Mouse (Mus musculus) forebrain, embryonic 14.5 days (tissue): ENCODE results near the gene Tulp4. TPM values are rescaled to one million over a fixed set of nuclear protein-coding genes. Genes with fewer than 3 reads are reported as not detected.
A peak's percentile ranks its signal among the peaks of the same experiment; 100 is the strongest.

Experiments
- ATAC-seq: fragments of 200-750 bp; cut with Nextera tagmentation; 2 replicates; pipeline ENCODE4 v1.8.0; 2017; ENCODE audit warnings: mild to moderate bottlenecking, moderate library complexity
- DNase-seq: peaks from one replicate; pipeline ENCODE4 v3.0.0-alpha.2; 2015; ENCODE audit warnings: low spot score
- H3K27ac ChIP-seq: fragments of 300-500 bp; sonication (generic); 2 replicates; pipeline ENCODE4 v1.5.1; 2014; ENCODE audit warnings: low read depth, mild to moderate bottlenecking, control low read depth, low read length, moderate library complexity
- H3K27me3 ChIP-seq: fragments of 300-500 bp; sonication (generic); replicated peaks from 2 replicates; pipeline ENCODE4 v1.6.1; 2014; ENCODE audit warnings: low read length, control low read depth, mixed read lengths; ENCODE audit not compliant: control insufficient read depth, insufficient read depth
- H3K36me3 ChIP-seq: fragments of 300-500 bp; sonication (generic); 2 replicates; pipeline ENCODE4 v1.6.1; 2014; ENCODE audit warnings: low read length, control low read depth; ENCODE audit not compliant: control insufficient read depth, insufficient read depth
- H3K4me1 ChIP-seq: fragments of 300-500 bp; sonication (generic); 2 replicates; pipeline ENCODE4 v1.6.1; 2014; ENCODE audit warnings: antibody characterized with exemption, low read length, control low read depth; ENCODE audit not compliant: control insufficient read depth, insufficient read depth
- H3K4me2 ChIP-seq: fragments of 300-500 bp; sonication (generic); 2 replicates; pipeline ENCODE4 v1.6.1; 2014; ENCODE audit warnings: mild to moderate bottlenecking, control low read depth, low read length
- H3K4me3 ChIP-seq: fragments of 300-500 bp; sonication (generic); 2 replicates; pipeline ENCODE4 v1.5.1; 2014; ENCODE audit warnings: low read depth, low read length, control low read depth
- H3K9ac ChIP-seq: fragments of 300-500 bp; sonication (generic); 2 replicates; pipeline ENCODE4 v1.6.1; 2014; ENCODE audit warnings: mild to moderate bottlenecking, low read length, control low read depth, moderate library complexity
- H3K9me3 ChIP-seq: fragments of 300-500 bp; sonication (generic); replicated peaks from 2 replicates; pipeline ENCODE4 v1.6.1; 2016; ENCODE audit warnings: low read length, control low read depth, mixed read lengths; ENCODE audit not compliant: control insufficient read depth
- WGBS: fragments of 180-500 bp; shearing (Covaris S2); extraction: QIAGEN DNeasy Blood & Tissue Kit; methylation state at CpG from one replicate; pipeline ENCODE4 v1.1.7; 2014; 5-methylcytosine and 5-hydroxymethylcytosine counted together
- polyA plus RNA-seq: library from polyadenylated mRNA; unstranded; fragments of >200 nt; fragmentation: Nextera tagmentation; extraction: Ambion mirVana; gene quantifications from 2 replicates; pipeline ENCODE4 v1.2.1, GENCODE M21; 2014

Gene Tulp4
- polyA plus RNA-seq, 1 experiment from 2014 or later = 133 TPM

- no peak for DNase-seq
- Histone ChIP-seq H3K36me3 (0 out of 2 replicates have a peak, but pooled peaks cover 17% of the 10 kb centered on the region), H3K27me3 (no peaks in the 10 kb centered on the region), H3K4me2 (no peak overlapping the region), H3K27ac (no peak overlapping the region), H3K9ac (no peak overlapping the region), H3K9me3 (no peaks in the 10 kb centered on the region), H3K4me1 (peaks cover 10% of the 10 kb centered on the region), H3K4me3 (no peak overlapping the region)
- 89% methylated on average over 6 of the region's 6 CpGs for WGBS
- ATAC-seq = no peak
Observed at GRCm38 (mm10) chr17:6113653-6114052, 7.4 kb downstream of the Tulp4 start.

- H3K4me1 ChIP-seq = no peaks in the 10 kb centered on the region
- DNase-seq = no peak
Observed at GRCm38 (mm10) chr17:6115085-6115484, 8.8 kb downstream of the Tulp4 start.

GRCm38 (mm10) chr17:6117148-6117725 is 11.0 kb downstream of the Tulp4 start:
- no peaks in the 10 kb centered on the region for H3K4me1 ChIP-seq
- ATAC-seq (no peak), DNase-seq (no peak)
- H3K27me3 ChIP-seq = no peaks in the 10 kb centered on the region
- H3K4me3 ChIP-seq = no peak overlapping the region
- no peak overlapping the region for H3K4me2 ChIP-seq
- no peak overlapping the region for H3K9ac ChIP-seq
- no peaks in the 10 kb centered on the region for H3K9me3 ChIP-seq
- no peak overlapping the region for H3K27ac ChIP-seq
- peaks cover 15% of the 10 kb centered on the region for H3K36me3 ChIP-seq
- 81% methylated on average over 4 of the region's 4 CpGs for WGBS

More at GRCm38 (mm10) chr17:6115085-6115484, 8.8 kb downstream of the Tulp4 start:
- no peak overlapping the region for H3K9ac ChIP-seq
- 95% methylated on average over 9 of the region's 9 CpGs for WGBS
- ATAC-seq = no peak
- 0 out of 2 replicates have a peak, but pooled peaks cover 10% of the 10 kb centered on the region for H3K36me3 ChIP-seq
- no peaks in the 10 kb centered on the region for H3K9me3 ChIP-seq
- H3K4me2 ChIP-seq = no peak overlapping the region
- no peak overlapping the region for H3K4me3 ChIP-seq
- H3K27ac ChIP-seq = no peak overlapping the region
- no peaks in the 10 kb centered on the region for H3K27me3 ChIP-seq

- H3K27ac ChIP-seq = no peak overlapping the region
- no peak for ATAC-seq
- no peaks in the 10 kb centered on the region for H3K9me3 ChIP-seq
- H3K27me3 ChIP-seq = no peaks in the 10 kb centered on the region
- H3K9ac ChIP-seq = no peak overlapping the region
- H3K4me1 ChIP-seq = no peaks in the 10 kb centered on the region
- WGBS = 91% methylated on average over 3 of the region's 3 CpGs
- no peak overlapping the region for H3K4me3 ChIP-seq
- DNase-seq = no peak
- H3K4me2 ChIP-seq = no peak overlapping the region
- H3K36me3 ChIP-seq = peaks cover 21% of the 10 kb centered on the region
Observed at GRCm38 (mm10) chr17:6117917-6118316, 11.7 kb downstream of the Tulp4 start.

GRCm38 (mm10) chr17:6118861-6119260 is 12.6 kb downstream of the Tulp4 start:
- H3K36me3 ChIP-seq = peaks cover 28% of the 10 kb centered on the region
- no peak overlapping the region for H3K27ac ChIP-seq
- H3K9me3 ChIP-seq = no peaks in the 10 kb centered on the region
- no peaks in the 10 kb centered on the region for H3K4me1 ChIP-seq
- H3K4me2 ChIP-seq = no peak overlapping the region
- 95% methylated on average over 4 of the region's 4 CpGs for WGBS
- H3K9ac ChIP-seq = no peak overlapping the region
- H3K4me3 ChIP-seq = no peak overlapping the region
- DNase-seq = no peak
- no peak for ATAC-seq
- H3K27me3 ChIP-seq = no peaks in the 10 kb centered on the region

GRCm38 (mm10) chr17:6123776-6124175 is 17.5 kb downstream of the Tulp4 start:
- DNase-seq (no peak), ATAC-seq (no peak)
- Histone ChIP-seq H3K36me3 (peaks cover 37% of the 10 kb centered on the region), H3K27me3 (no peaks in the 10 kb centered on the region), H3K4me3 (no peak overlapping the region), H3K27ac (no peak overlapping the region), H3K4me1 (no peaks in the 10 kb centered on the region), H3K9ac (no peak overlapping the region), H3K9me3 (no peaks in the 10 kb centered on the region), H3K4me2 (no peak overlapping the region)
- WGBS = 96% methylated on average over 4 of the region's 4 CpGs

GRCm38 (mm10) chr17:6125441-6125840 is 19.2 kb downstream of the Tulp4 start:
- no peaks in the 10 kb centered on the region for H3K4me1 ChIP-seq
- peaks cover 37% of the 10 kb centered on the region for H3K36me3 ChIP-seq
- DNase-seq (no peak), ATAC-seq (no peak)
- WGBS = 89% methylated on average over 3 of the region's 3 CpGs
- no peaks in the 10 kb centered on the region for H3K9me3 ChIP-seq
- H3K9ac ChIP-seq = no peak overlapping the region
- H3K4me2 ChIP-seq = no peak overlapping the region
- H3K27ac ChIP-seq = no peak overlapping the region
- H3K4me3 ChIP-seq = no peak overlapping the region
- H3K27me3 ChIP-seq = no peaks in the 10 kb centered on the region

- ATAC-seq (no peak), DNase-seq (no peak)
- 71% methylated on average over 3 of the region's 3 CpGs for WGBS
- Histone ChIP-seq H3K36me3 (peaks cover 30% of the 10 kb centered on the region), H3K9ac (no peak overlapping the region), H3K4me2 (no peak overlapping the region), H3K27me3 (no peaks in the 10 kb centered on the region), H3K27ac (no peak overlapping the region), H3K9me3 (no peaks in the 10 kb centered on the region), H3K4me3 (no peak overlapping the region), H3K4me1 (no peaks in the 10 kb centered on the region)
Observed at GRCm38 (mm10) chr17:6128039-6128438, 21.8 kb downstream of the Tulp4 start.

- H3K4me3 ChIP-seq = no peak overlapping the region
- H3K9ac ChIP-seq = no peak overlapping the region
- H3K27ac ChIP-seq = 0 out of 2 replicates have a peak overlapping the region, but pooled peaks have one; percentile 27
- H3K9me3 ChIP-seq = no peaks in the 10 kb centered on the region
- H3K36me3 ChIP-seq = peaks cover 30% of the 10 kb centered on the region
- WGBS = 70% methylated on average over 4 of the region's 4 CpGs
- no peak overlapping the region for H3K4me2 ChIP-seq
- H3K27me3 ChIP-seq = no peaks in the 10 kb centered on the region
- DNase-seq (peak; percentile 23), ATAC-seq (no peak)
- no peaks in the 10 kb centered on the region for H3K4me1 ChIP-seq
Observed at GRCm38 (mm10) chr17:6129361-6129760, 23.1 kb downstream of the Tulp4 start.
